Mouse (Mus musculus) mouse trophoblast stem cell (cell line): ENCODE data around the gene Lrrc4c.

Experiments used
- in situ Hi-C, 2 experiments: fragments of 300-500 bp; cut with MseI, MboI; formaldehyde crosslinking; loops; 2 replicates in 1 of 2; 3 replicates in 1 of 2; pipeline ENCODE4 v1.15.1; 2025

The Lrrc4c gene

DNA sequence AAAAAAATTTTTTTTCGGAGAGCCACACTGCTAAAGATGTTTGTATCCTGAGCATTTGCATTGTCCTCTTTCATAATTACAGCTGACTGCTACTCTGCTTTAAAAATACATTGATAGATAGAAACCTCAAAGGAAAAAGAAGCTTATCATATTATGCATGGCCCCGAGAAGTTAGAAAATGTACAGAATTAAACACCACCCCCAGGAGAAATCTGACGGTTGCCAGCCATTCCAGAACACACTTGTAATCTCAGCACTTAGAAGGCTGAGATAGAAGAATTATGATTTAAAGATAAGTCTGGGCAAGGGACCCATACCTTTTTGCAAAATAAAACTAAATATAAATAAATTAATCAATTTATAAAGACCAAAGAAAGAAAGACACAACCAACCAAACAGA, 1268.4 kb downstream of the Lrrc4c start:
- in situ Hi-C loops = no loop called here

DNA sequence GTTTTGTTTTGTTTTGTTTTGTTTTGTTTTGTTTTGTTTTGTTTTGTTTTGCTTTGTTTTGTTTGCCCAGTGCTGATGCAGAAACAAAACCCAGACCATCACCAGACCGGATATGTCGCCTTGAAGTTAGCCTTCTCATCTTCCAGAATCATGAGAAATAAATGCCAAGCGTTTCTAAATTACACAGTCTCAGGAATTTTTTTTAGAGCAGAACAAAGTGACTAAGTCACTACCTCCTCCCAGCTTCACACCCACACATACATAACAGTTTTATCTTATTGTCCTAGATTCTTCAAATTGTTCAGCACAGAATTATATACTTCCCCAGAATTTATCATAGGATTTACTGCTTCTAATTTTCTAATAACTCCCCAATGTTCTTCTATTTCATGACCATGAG, 1272.6 kb downstream of the Lrrc4c start:
- in situ Hi-C loops = no loop called here

DNA sequence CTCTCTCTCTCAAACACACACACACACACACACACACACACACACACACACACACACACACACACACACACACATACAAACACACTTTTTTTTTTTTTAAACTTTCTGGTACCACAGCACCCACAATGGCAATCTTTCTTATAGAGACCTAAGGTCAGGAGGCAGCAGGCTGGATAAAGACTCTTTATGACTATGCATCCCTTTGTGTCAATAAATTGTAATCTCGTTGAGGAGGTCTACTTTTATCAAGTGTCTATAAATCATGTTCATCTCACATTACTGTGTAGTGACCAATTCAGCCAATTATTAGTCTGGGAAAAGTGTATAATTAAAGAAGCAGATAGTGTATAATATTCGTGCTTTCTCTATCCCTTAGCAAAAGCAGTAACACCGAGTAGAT, 1286.2 kb downstream of the Lrrc4c start:
- in situ Hi-C loops = no loop called here

DNA sequence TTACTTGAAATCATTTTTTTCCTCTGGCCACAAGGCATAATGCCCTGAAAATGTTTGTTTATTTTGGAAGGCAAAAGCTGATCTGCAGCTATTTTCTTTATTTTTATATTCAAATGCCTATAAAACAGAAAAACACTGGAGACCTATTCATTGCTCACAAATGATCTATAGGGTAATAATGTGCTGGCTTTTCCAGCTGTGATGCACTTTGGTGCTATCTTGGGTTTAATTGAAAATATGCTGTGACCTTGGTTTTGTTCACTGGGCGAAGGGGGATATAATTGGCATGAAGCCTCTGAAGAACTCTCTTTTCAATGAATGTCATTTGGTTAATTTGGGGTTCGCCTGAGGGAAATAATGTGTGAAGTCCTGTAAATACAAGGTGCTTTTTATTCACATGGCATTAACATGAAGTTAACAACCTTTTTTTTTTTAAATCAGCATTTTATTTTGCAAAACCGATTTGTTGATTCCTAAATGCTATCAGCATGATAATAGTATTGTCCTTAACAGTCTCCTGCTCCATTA, 1286.8 kb downstream of the Lrrc4c start:
- in situ Hi-C loops = no loop called here

DNA sequence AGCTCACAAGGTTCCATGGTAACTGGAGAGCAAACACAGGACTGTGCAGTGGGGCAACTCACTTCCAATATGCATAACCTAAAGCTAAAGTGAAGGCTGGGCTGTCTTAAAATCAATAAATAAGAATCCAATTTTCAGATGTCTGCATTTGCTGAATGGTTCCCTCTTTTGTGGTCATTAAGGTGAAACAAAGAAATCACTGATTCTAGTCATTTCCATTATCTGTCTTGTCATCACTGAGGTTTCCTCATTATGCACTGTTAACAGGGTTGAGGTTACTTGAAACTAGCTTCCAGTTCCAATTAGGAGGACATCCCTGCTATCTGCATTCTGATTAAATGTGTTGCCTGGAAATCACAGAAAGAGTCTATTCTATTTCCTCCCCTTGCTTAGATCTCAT, 1291.5 kb downstream of the Lrrc4c start:
- in situ Hi-C loops = no loop called here

DNA sequence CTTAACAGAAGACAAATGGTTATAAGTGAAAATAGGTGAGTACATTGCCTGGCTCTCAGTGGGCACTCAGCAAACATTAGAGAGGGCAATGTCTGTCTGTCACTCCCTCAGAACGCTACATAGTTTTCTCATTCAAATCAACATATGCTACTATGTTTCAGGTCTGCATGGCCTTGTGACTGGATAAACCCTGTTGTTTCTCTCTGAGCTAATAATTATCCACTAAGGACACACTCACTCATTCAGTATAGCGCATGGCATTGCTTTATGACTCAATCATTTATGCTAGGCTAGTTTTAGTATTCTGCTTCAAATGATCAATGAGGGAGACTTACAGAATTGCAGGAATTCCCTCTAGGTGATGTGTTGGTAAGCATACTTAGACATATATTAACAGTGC, 1292.6 kb downstream of the Lrrc4c start:
- in situ Hi-C loops = no loop called here

DNA sequence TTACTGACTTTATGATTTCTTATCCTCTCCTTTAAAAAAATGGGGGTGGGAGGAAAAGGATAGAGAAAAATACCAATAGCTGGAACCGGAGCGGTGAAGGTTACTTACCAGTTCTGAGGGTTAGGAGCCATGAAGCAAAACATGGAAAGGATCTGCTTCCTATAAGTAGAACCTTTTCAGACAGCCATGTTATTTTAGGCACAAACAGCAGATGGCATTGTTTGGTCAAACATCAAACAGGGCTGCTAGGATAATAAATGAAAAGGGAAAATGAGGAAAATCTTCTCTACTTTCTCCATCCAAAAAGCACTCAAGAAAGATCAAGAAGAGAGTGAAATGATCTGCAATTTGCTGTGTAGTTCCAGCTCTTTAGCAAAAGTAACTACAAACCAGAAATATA, 1296.8 kb downstream of the Lrrc4c start:
- in situ Hi-C loops = no loop called here

DNA sequence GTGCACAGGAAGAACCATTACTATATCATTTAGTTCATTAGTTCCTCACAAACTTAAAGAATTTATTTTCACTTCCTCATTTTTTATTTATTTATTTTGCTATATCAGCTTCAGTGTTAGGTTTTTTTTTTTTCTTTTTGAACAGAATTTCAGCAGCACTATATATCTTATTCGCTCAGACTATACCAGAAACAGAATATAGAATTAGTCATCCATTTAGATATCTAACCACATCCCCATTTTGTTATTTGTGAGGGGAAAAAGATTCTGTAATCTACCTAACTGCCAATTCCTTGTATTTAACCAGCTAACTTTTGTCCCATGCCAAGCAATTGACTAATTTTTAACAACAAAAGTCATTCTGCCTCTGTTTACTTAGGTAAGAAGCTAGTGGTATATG, 1300.6 kb downstream of the Lrrc4c start:
- in situ Hi-C loops = no loop called here

DNA sequence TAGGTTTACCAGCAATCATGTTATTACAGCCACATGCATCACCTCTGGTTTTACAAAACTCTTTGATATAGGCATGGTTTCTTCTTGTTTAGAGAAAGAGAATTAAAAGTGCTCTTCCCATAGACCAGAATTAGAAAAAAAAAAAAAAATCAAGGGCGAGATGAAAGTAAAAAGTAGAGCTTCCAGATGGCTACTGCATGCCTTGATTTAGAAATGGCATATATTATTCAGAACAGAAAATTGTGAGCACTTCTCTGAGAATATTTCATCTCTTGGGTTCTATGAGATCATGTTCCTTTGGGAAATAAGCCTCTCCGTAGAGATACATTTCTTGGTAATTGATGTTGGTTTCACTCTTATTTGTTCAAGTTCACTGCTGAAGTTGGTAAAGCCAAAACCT, 1322.0 kb downstream of the Lrrc4c start:
- in situ Hi-C loops = no loop called here

DNA sequence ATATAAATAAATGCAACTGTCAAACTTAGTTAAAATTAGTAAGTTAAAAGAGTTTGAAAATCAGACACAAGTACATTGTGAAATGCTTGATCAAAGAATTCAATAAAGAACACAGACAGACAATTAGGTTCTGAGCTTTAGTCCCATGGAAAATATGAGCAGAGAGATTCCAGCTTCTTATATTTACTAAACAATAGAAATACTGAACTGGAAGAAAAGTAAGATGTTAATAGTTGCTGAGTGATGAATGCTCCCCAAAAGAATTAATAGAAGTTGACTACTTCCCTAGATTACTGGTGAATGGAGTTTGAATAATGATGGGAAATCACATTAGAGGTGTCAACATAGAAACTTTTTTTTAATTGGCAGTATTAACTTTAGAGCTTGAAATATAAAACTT, 1323.7 kb downstream of the Lrrc4c start:
- in situ Hi-C loops = no loop called here

DNA sequence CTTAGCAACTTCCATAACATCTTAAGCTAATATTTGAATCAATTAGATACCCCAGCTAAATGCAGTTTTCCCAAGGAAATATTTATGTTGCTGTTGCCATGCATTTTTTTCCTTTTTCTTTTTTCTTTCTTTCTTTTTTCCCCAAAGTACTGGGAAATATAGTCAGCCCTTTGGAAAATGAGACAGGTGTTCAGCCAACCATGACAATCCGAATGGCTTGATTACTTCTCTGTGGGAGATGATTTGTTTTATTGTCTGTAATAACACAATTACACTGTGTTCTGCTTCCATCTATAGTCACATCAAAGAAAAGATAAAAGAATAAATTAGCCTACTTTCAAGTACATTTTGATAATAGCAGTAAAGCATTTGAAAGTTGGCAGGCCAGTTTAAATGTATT, 1334.7 kb downstream of the Lrrc4c start:
- in situ Hi-C loops = no loop called here
